Mouse (Mus musculus) MEL (cell line): ENCODE data around the gene Sox21.

Source experiments
- CHD2 ChIP-seq: IDR thresholded peaks from 2 replicates; pipeline ENCODE4 v1.6.1; 2011; ENCODE audit warnings: low read length, improper control_type of control experiment
- ELF1 ChIP-seq: IDR thresholded peaks from 2 replicates; pipeline ENCODE4 v1.6.1; 2014; ENCODE audit warnings: low read depth, mild to moderate bottlenecking, inconsistent platforms, low read length, improper control_type of control experiment, moderate library complexity
- EP300 ChIP-seq, 2 experiments: IDR thresholded peaks; 2 replicates each; pipeline ENCODE4 v1.6.1; 2011; ENCODE audit warnings: improper control_type of control experiment in 2 of 2, low read length in 2 of 2, low read depth in 1 of 2, mild to moderate bottlenecking in 1 of 2
- JUND ChIP-seq: IDR thresholded peaks from 2 replicates; pipeline ENCODE4 v1.6.1; 2011; ENCODE audit warnings: low read depth, mild to moderate bottlenecking, improper control_type of control experiment, low read length

DNA sequence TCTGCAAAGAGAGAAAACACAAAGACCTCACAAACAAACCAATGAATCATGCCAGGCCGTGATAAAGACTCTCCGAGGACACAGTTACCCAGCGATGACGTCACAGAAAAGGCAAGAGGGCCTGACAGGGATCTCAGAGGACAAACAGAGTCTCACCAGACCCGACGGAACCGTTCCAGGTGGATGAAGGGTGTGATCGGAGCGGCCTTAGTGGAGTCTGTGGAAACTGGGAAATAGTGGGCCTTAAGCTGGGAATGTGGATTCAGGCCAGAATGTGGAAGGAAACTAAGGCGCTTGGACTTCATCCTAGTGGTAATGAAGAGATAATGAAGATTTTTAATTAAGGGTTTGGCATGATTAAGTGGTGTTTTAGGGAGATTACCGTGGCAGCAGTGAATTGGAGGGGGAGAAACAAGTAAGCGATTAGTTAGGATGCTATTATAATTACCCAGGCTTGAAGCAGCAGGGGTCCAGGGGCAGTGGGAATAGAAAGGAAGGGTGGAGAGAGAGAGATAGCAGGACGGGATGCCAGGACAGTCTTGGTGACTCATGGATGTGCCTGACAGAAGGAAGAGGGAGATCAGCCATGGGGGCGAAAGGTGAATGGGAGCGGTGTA is 24.5 kb downstream of the Sox21 start:
- TF ChIP-seq ELF1 (no peak), JUND (no peak), CHD2 (no peak), EP300 (IDR thresholded peaks at IDR 0.05; ENCODE audit: low read depth in 1 of 2, low read length in 2 of 2) (no peak)
